Mouse (Mus musculus): Measurements from ENCODE around the gene Ahnak.

DNA sequence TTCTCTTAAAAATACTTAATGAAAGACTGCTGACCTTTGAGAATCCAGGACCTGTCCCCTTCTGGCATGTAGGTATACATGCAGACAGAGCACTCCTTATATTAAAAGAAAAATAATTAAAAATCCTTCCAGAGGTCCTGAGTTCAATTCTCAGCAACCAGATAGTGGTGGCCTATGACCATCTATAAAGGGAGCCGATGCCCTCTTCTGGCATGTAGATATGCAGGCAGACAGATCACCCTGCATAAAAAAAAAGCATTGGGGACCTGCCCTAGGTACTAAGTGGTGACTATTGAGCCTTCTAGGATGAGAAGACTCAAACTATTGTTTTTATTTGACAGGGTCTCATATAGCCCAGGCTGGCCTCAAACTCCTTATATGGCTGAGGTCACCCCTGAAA lies 119.5 kb downstream of the Ahnak start:
- no peak for TF ChIP-seq POLR2A (IDR thresholded peaks at IDR 0.05; ENCODE audit: low read depth, low read length)
- no peak for TF ChIP-seq CTCF (IDR thresholded peaks at IDR 0.05; ENCODE audit: extremely low read depth, insufficient read length, insufficient replicate concordance, low read depth, low read length)
